Mouse (Mus musculus) cerebral cortex, adult 2 months (tissue): Measurements from ENCODE around the gene Gm20388.

ENCODE experiments used
- WGBS: fragments of 180-500 bp; shearing (Covaris S2); methylation state at CpG from one replicate; pipeline ENCODE4 v1.1.7; 2018; 5-methylcytosine and 5-hydroxymethylcytosine counted together

Gene Gm20388

GRCm38 (mm10) chr8:121484072-121484782 lies 1573.6 kb downstream of the Gm20388 start:
- 77% methylated on average over 23 of the region's 23 CpGs for WGBS

- 70% methylated on average over 9 of the region's 9 CpGs for WGBS
Measured at GRCm38 (mm10) chr8:121491633-121492032, 1581.0 kb downstream of the Gm20388 start.

- 87% methylated on average over 6 of the region's 6 CpGs for WGBS
Measured at GRCm38 (mm10) chr8:121497621-121498020, 1587.0 kb downstream of the Gm20388 start.

GRCm38 (mm10) chr8:121511751-121512150 lies 1601.1 kb downstream of the Gm20388 start:
- 66% methylated on average over 9 of the region's 9 CpGs for WGBS

- 8% methylated on average over 12 of the region's 12 CpGs for WGBS
Measured at GRCm38 (mm10) chr8:121513429-121513828, 1602.8 kb downstream of the Gm20388 start.

GRCm38 (mm10) chr8:121525111-121525818 lies 1614.6 kb downstream of the Gm20388 start:
- WGBS, result 84% methylated on average over 18 of the region's 18 CpGs

- WGBS, result 72% methylated on average over 6 of the region's 6 CpGs
Measured at GRCm38 (mm10) chr8:121526811-121527550, 1616.3 kb downstream of the Gm20388 start.

GRCm38 (mm10) chr8:121527751-121528150 lies 1617.1 kb downstream of the Gm20388 start:
- WGBS, result 87% methylated on average over 9 of the region's 9 CpGs

- 75% methylated on average over 15 of the region's 15 CpGs for WGBS
Measured at GRCm38 (mm10) chr8:121528790-121529189, 1618.1 kb downstream of the Gm20388 start.

GRCm38 (mm10) chr8:121530639-121531038 lies 1620.0 kb downstream of the Gm20388 start:
- WGBS, result 89% methylated on average over 10 of the region's 10 CpGs

GRCm38 (mm10) chr8:121532381-121532780 lies 1621.7 kb downstream of the Gm20388 start:
- WGBS, result 44% methylated on average over 5 of the region's 5 CpGs

GRCm38 (mm10) chr8:121541862-121542261 lies 1631.2 kb downstream of the Gm20388 start:
- WGBS, result 80% methylated on average over 19 of the region's 19 CpGs

GRCm38 (mm10) chr8:121542901-121543300 lies 1632.3 kb downstream of the Gm20388 start:
- WGBS, result 48% methylated on average over 13 of the region's 13 CpGs

GRCm38 (mm10) chr8:121544276-121544785 lies 1633.7 kb downstream of the Gm20388 start, which contains the start of gene 1700018B08Rik:
TSS of gene 1700018B08Rik (minus strand) at chr8:121544320.
- WGBS, result 83% methylated on average over 12 of the region's 12 CpGs

- 82% methylated on average over 11 of the region's 11 CpGs for WGBS
Measured at GRCm38 (mm10) chr8:121544936-121545335, 1634.3 kb downstream of the Gm20388 start.

- WGBS, result 2% methylated on average over 7 of the region's 7 CpGs
Measured at GRCm38 (mm10) chr8:121547132-121547531, 1636.5 kb downstream of the Gm20388 start.

GRCm38 (mm10) chr8:121550056-121550455 lies 1639.4 kb downstream of the Gm20388 start:
- 57% methylated on average over 6 of the region's 6 CpGs for WGBS

- 77% methylated on average over 24 of the region's 24 CpGs for WGBS
Measured at GRCm38 (mm10) chr8:121551065-121551985, 1640.7 kb downstream of the Gm20388 start.

- 65% methylated on average over 9 of the region's 9 CpGs for WGBS
Measured at GRCm38 (mm10) chr8:121552506-121552905, 1641.9 kb downstream of the Gm20388 start.

- 65% methylated on average over 32 of the region's 32 CpGs for WGBS
Measured at GRCm38 (mm10) chr8:121553831-121554475, 1643.3 kb downstream of the Gm20388 start.
